Mouse (Mus musculus): ENCODE data around the gene Ptch1.

DNA sequence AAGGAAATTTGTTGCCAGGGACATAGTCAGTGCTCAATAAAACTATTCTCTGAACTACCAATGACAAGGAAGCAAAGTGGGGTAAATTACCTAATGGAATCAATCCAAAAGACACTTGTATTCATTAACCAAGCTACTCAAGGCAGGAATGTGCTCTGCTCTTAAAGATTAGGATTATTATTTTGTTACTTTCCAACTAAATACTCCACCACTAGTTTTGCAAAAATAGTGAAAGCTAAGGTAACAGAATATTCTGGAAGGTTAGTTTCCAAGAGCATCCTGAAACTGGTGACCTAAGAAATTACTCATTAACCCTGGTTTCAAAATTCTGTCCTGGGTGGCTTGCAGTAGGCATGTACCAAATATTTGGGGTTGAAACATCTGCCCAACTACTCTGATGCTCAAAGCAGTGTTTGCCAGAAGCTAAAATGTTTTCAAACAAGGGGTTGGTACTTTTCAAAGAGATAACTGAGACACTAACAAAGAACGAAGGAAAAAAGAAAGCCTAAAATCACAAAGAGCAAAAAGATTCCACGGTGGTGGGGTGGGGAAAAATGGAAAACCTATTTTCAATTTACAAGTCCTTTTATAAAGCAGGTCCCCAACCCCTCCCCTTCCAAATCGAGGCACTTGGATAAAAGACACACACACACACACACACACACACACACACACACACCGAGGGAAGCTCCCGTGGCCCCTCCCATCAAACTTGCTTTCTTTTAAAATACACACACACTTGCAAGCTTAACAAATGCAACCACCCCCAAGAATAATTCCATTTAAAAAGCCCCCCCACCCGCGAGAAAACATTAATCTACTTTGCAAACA lies 11.0 kb downstream of the Ptch1 start:
- no peak for TF ChIP-seq GATA1 (IDR thresholded peaks at IDR 0.05; ENCODE audit: borderline replicate concordance, low read length)
- TF ChIP-seq FLI1 (IDR thresholded peaks at IDR 0.05; ENCODE audit: low read length): no peak

Measured in megakaryocyte, embryonic 14.5 days (primary cell).